Mouse (Mus musculus) frontal cortex, adult 2 months (tissue): Measurements from ENCODE around the gene Srp9. TPM values are rescaled to one million over a fixed set of nuclear protein-coding genes. Genes with fewer than 3 reads are reported as not detected.

ENCODE experiments used
- DNase-seq, 2 experiments: peaks; one replicate each; pipeline ENCODE4 v3.0.0; 2022; ENCODE audit warnings: low spot score in 1 of 2; ENCODE audit errors: extremely low spot score in 1 of 2
- polyA plus RNA-seq: library from polyadenylated mRNA; depleted of rRNA; stranded (reverse); fragments of >200 nt; gene quantifications from 2 replicates; pipeline ENCODE4 v1.2.3, GENCODE M21; 2012

Srp9 gene
- polyA plus RNA-seq, 1 experiment = 116 TPM

GRCm38 (mm10) chr1:182103436-182103835 lies 21.1 kb upstream of the Srp9 start:
- DNase-seq = no peak

- DNase-seq = no peak
Measured at GRCm38 (mm10) chr1:182105023-182105422, 19.5 kb upstream of the Srp9 start.

GRCm38 (mm10) chr1:182107251-182107650 lies 17.3 kb upstream of the Srp9 start:
- no peak for DNase-seq

GRCm38 (mm10) chr1:182108397-182109099 lies 16.0 kb upstream of the Srp9 start:
- DNase-seq = no peak

GRCm38 (mm10) chr1:182110185-182110584 lies 14.4 kb upstream of the Srp9 start:
- no peak for DNase-seq

- DNase-seq = no peak
Measured at GRCm38 (mm10) chr1:182110708-182111385, 13.7 kb upstream of the Srp9 start.

- no peak for DNase-seq
Measured at GRCm38 (mm10) chr1:182111386-182112317, 12.9 kb upstream of the Srp9 start.

GRCm38 (mm10) chr1:182112385-182112784 lies 12.2 kb upstream of the Srp9 start:
- DNase-seq = no peak

- DNase-seq = no peak
Measured at GRCm38 (mm10) chr1:182113131-182113530, 11.4 kb upstream of the Srp9 start.

- peak in 1 of 2 experiments; percentile 21 for DNase-seq
Measured at GRCm38 (mm10) chr1:182113587-182114500, 10.7 kb upstream of the Srp9 start.

- peak in 1 of 2 experiments; percentile 63 for DNase-seq
Measured at GRCm38 (mm10) chr1:182115197-182115596, 9.3 kb upstream of the Srp9 start.

- peak in 1 of 2 experiments; percentile 31 for DNase-seq
Measured at GRCm38 (mm10) chr1:182115651-182116408, 8.7 kb upstream of the Srp9 start.

- no peak for DNase-seq
Measured at GRCm38 (mm10) chr1:182122413-182122812, 2.1 kb upstream of the Srp9 start.

GRCm38 (mm10) chr1:182124924-182125368 lies 409 bp downstream of the Srp9 start:
- DNase-seq = peak; percentile 67 to 82

- DNase-seq = peak in 1 of 2 experiments; percentile 39
Measured at GRCm38 (mm10) chr1:182130830-182131229, 6.3 kb downstream of the Srp9 start.

- DNase-seq = no peak
Measured at GRCm38 (mm10) chr1:182137204-182138125, 12.9 kb downstream of the Srp9 start.

- DNase-seq = no peak
Measured at GRCm38 (mm10) chr1:182138172-182138571, 13.6 kb downstream of the Srp9 start.

- no peak for DNase-seq
Measured at GRCm38 (mm10) chr1:182139937-182140336, 15.4 kb downstream of the Srp9 start.
